Mouse (Mus musculus) kidney, adult 18-20 months (tissue): ENCODE measurements at regions not wholly inside any gene's neighbourhood (a gene's known extent, or its start where the extent isn't known, plus 50 kb on each side); places are given as distances from the start of the nearest gene placed in this dataset.
A peak's percentile ranks its signal among the peaks of the same experiment; 100 is the strongest.

Experiments used
- DNase-seq: peaks from one replicate; pipeline ENCODE4 v3.0.0; 2021

- peak; percentile 30 for DNase-seq
These were observed 127.3 kb upstream of the Zfand5 start for GRCm38 (mm10) chr19:21144659-21145283.

GRCm38 (mm10) chr19:21143970-21144595 is 128.0 kb upstream of the Zfand5 start:
- no peak for DNase-seq

- DNase-seq = no peak
These were observed 131.6 kb upstream of the Zfand5 start for GRCm38 (mm10) chr19:21140456-21140855.

GRCm38 (mm10) chr19:21138998-21139495 is 133.0 kb upstream of the Zfand5 start:
- DNase-seq = no peak

- no peak for DNase-seq
These were observed 135.3 kb upstream of the Zfand5 start for GRCm38 (mm10) chr19:21136756-21137155.

- no peak for DNase-seq
These were observed 136.1 kb upstream of the Zfand5 start for GRCm38 (mm10) chr19:21135998-21136380.

- DNase-seq = no peak
These were observed 136.6 kb upstream of the Zfand5 start for GRCm38 (mm10) chr19:21135297-21135997.

GRCm38 (mm10) chr19:21129653-21130052 is 142.4 kb upstream of the Zfand5 start:
- DNase-seq = no peak

- DNase-seq = peak; percentile 18
These were observed 144.9 kb upstream of the Zfand5 start for GRCm38 (mm10) chr19:21127079-21127745.

GRCm38 (mm10) chr19:21126670-21127069 is 145.4 kb upstream of the Zfand5 start:
- no peak for DNase-seq

- no peak for DNase-seq
These were observed 152.6 kb upstream of the Zfand5 start for GRCm38 (mm10) chr19:21119477-21119876.

GRCm38 (mm10) chr19:21118782-21119181 is 153.3 kb upstream of the Zfand5 start:
- DNase-seq = no peak

- no peak for DNase-seq
These were observed 156.4 kb upstream of the Zfand5 start for GRCm38 (mm10) chr19:21115693-21116092.

GRCm38 (mm10) chr19:21111836-21112235 is 157.8 kb upstream of the Tmc1 start:
- DNase-seq = no peak

GRCm38 (mm10) chr19:21108311-21108710 is 154.3 kb upstream of the Tmc1 start:
- DNase-seq = peak; percentile 28

GRCm38 (mm10) chr19:21107741-21108140 is 153.7 kb upstream of the Tmc1 start:
- DNase-seq = peak; percentile 19

GRCm38 (mm10) chr19:21107275-21107674 is 153.3 kb upstream of the Tmc1 start:
- no peak for DNase-seq

- peak; percentile 46 for DNase-seq
These were observed 152.8 kb upstream of the Tmc1 start for GRCm38 (mm10) chr19:21106766-21107165.

GRCm38 (mm10) chr19:21106241-21106669 is 152.3 kb upstream of the Tmc1 start:
- DNase-seq = peak; percentile 44

GRCm38 (mm10) chr19:21105004-21105403 is 151.0 kb upstream of the Tmc1 start:
- DNase-seq = no peak

- DNase-seq = peak; percentile 11
These were observed 150.5 kb upstream of the Tmc1 start for GRCm38 (mm10) chr19:21104462-21104936.

GRCm38 (mm10) chr19:21077771-21078548 is 124.0 kb upstream of the Tmc1 start:
- no peak for DNase-seq
